Mouse (Mus musculus) hindbrain, embryonic 15.5 days (tissue): ENCODE measurements around the gene Cdk2ap2. TPM values are rescaled to one million over a fixed set of nuclear protein-coding genes. Genes with fewer than 3 reads are reported as not detected.
"Not testable (repeated sequence)": the region's sequence is repeated elsewhere in the genome, so short reads cannot be mapped to it uniquely, and the experiment has no call there.

Experiments used
- ATAC-seq: fragments of 200-750 bp; cut with Nextera tagmentation; 2 replicates; pipeline ENCODE4 v1.8.0; 2017; ENCODE audit warnings: low read depth, moderate number of reproducible peaks, moderate TSS enrichment; ENCODE audit not compliant: low FRiP score
- H3K27ac ChIP-seq: fragments of 300-500 bp; sonication (generic); replicated peaks from 2 replicates; pipeline ENCODE4 v1.5.1; 2015; ENCODE audit warnings: mild to moderate bottlenecking, inconsistent platforms
- H3K27me3 ChIP-seq: fragments of 300-500 bp; sonication (generic); 2 replicates; pipeline ENCODE4 v1.6.1; 2015; ENCODE audit warnings: control low read depth, inconsistent platforms
- H3K36me3 ChIP-seq: fragments of 300-500 bp; sonication (generic); 2 replicates; pipeline ENCODE4 v1.6.1; 2015; ENCODE audit warnings: control low read depth, inconsistent platforms
- H3K4me1 ChIP-seq: fragments of 300-500 bp; sonication (generic); replicated peaks from 2 replicates; pipeline ENCODE4 v1.6.1; 2015; ENCODE audit warnings: control low read depth, inconsistent platforms
- H3K4me2 ChIP-seq: fragments of 300-500 bp; sonication (generic); 2 replicates; pipeline ENCODE4 v1.6.1; 2015; ENCODE audit warnings: moderate library complexity, mild to moderate bottlenecking, inconsistent platforms
- H3K4me3 ChIP-seq: fragments of 300-500 bp; sonication (generic); 2 replicates; pipeline ENCODE4 v1.5.1; 2015; ENCODE audit warnings: mild to moderate bottlenecking, inconsistent platforms
- H3K9ac ChIP-seq: fragments of 300-500 bp; sonication (generic); 2 replicates; pipeline ENCODE4 v1.6.1; 2015; ENCODE audit warnings: inconsistent platforms
- H3K9me3 ChIP-seq: fragments of 300-500 bp; sonication (generic); 2 replicates; pipeline ENCODE4 v1.6.1; 2016; ENCODE audit warnings: control low read depth, inconsistent platforms
- WGBS: fragments of 180-500 bp; shearing (Covaris S2); methylation state at CpG from one replicate; pipeline ENCODE4 v1.1.7; 2015; 5-methylcytosine and 5-hydroxymethylcytosine counted together
- polyA plus RNA-seq: library from polyadenylated mRNA; unstranded; fragments of >200 nt; fragmentation: Nextera tagmentation; extraction: Ambion mirVana; gene quantifications from 2 replicates; pipeline ENCODE4 v1.2.1, GENCODE M21; 2015

The Cdk2ap2 gene
- polyA plus RNA-seq, 1 experiment from 2014 or later, result 92.5 TPM

DNA sequence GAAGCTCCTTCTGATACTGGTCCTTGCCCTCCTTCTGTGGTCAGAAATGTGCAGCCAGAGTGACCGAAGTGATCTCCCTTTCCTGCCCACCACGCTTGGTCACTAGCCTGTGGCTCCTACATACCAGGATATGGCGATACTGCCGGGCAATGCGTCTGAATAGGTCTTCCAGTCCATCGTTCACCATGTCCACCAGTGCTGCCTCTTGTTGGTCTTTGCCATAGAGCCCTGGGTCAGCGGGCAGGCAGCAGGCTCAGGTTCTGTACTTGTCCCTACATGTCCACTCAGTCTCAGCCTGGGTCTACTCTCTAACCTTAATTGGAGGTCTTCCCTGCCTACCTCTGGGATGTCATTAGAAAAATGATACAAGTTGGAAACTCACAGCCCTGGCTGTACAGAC lies 39.0 kb upstream of the Cdk2ap2 start:
- Histone ChIP-seq H3K4me3 (no peak overlapping the region), H3K9ac (no peak overlapping the region), H3K9me3 (no peaks in the 10 kb centered on the region), H3K27ac (no peak overlapping the region), H3K4me2 (no peak overlapping the region), H3K36me3 (no peaks in the 10 kb centered on the region), H3K4me1 (no peaks in the 10 kb centered on the region), H3K27me3 (no peaks in the 10 kb centered on the region)
- WGBS, result 95% methylated on average over 7 of the region's 7 CpGs
- no peak for ATAC-seq

DNA sequence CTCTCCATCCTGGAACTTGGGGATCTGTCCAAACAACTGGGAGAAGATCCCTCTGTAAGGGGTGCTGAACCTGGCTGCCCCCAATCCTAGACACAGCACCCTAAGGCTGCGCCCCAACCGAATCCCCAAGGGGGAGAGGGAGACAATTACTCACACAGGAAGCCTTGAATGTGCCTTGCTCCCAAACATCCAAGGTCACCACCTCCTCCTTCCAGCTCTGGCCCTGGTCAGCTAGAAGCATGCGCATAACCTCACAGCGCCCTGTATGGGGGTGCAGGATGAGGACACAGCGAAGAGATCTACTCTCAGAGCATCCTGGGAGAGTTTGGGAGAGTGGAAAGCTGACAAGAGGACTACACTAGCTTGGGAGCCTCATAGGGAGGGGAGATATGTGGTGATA lies 38.4 kb upstream of the Cdk2ap2 start:
- Histone ChIP-seq H3K9ac (no peak overlapping the region), H3K4me2 (no peak overlapping the region), H3K27ac (no peak overlapping the region), H3K4me1 (no peaks in the 10 kb centered on the region), H3K36me3 (no peaks in the 10 kb centered on the region), H3K27me3 (no peaks in the 10 kb centered on the region), H3K4me3 (no peak overlapping the region), H3K9me3 (no peaks in the 10 kb centered on the region)
- WGBS, result 89% methylated on average over 5 of the region's 5 CpGs
- ATAC-seq, result no peak

DNA sequence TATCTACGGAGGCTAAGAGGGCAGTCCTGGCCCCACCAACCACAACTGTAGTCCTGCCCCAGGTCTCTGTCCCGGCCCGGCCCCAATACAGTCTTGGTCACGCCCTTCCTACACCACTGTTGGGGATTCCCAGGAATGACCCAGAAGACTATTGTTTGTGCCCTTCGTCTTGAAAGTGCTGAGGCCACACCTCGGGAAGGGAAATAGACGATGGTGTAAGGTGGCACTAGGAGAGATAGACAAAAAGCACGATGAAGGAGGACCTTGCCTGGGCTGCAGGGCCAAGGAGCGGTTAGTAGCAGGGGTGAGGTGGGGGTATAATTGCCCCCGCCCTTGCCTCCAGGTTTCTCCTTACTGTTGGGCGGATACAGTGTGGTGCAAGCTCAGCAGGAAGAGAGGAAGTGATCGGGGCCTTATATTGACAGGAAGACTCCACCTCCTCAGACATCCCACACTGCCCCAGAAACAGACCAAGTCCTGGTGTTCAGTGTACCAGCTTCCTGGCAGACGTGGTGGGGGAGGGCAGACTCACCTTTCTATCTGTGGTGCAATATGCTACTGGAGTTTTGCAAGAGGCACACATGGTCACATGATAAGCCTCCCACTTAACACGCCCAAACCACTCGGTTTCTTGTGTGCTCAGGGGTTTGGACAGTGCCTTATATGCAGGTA lies 37.8 kb upstream of the Cdk2ap2 start, which contains the start of gene Gstp3:
Gstp3 (minus strand) TSS at position 501 of the 672 bp plus-strand sequence.
- no peaks in the 10 kb centered on the region for H3K4me1 ChIP-seq
- no peak within 1 kb of the TSS for H3K9ac ChIP-seq
- no peak for ATAC-seq
- H3K9me3 ChIP-seq, result no peaks in the 10 kb centered on the region
- 86% methylated on average over 15 of the region's 15 CpGs for WGBS
- H3K27ac ChIP-seq, result no peak within 1 kb of the TSS
- no peak within 1 kb of the TSS for H3K4me3 ChIP-seq
- H3K36me3 ChIP-seq, result no peaks in the 10 kb centered on the region
- no peak within 1 kb of the TSS for H3K4me2 ChIP-seq
- no peaks in the 10 kb centered on the region for H3K27me3 ChIP-seq

DNA sequence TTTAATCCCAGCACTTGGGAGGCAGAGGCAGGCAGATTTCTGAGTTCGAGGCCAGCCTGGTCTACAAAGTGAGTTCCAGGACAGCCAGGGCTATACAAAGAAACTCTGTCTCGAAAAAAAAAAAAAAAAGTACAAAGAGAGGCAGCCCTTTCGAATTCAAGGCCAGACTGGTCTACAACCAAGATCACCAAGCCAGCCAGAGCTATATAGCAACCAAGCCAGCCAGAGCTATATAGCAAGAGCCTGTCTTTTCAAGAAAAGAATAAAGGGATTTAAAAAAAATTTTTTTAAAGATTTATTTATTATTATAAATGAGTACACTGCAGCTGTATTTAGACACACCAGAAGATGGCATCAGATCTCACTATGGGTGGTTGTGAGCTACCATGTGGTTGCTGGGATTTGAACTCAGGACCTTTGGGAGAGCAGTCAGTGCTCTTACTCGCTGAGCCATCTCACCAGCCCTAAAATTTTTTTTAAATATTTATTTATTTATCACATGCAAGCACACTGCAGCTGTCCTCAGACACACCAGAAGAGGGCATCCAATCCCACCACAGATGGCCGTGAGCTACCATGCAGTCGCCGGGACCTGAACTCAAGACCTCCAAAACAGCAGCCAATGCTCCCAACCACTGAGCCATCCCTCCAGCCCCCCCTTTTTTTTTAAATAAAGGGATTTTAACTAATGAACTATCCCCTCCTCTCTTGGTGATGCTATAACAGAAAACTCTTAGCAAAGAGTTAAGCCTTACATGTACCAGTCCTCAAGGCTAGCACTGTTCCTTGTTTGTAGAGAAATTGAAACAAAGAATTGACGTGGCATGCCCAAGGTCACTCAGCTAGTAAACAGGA lies 36.7 kb upstream of the Cdk2ap2 start:
- H3K27me3 ChIP-seq, H3K9ac ChIP-seq, H3K4me1 ChIP-seq, H3K9me3 ChIP-seq, H3K27ac ChIP-seq, H3K36me3 ChIP-seq, H3K4me2 ChIP-seq, ATAC-seq, H3K4me3 ChIP-seq: not testable (repeated sequence)
- 89% methylated on average over 8 of the region's 8 CpGs for WGBS

DNA sequence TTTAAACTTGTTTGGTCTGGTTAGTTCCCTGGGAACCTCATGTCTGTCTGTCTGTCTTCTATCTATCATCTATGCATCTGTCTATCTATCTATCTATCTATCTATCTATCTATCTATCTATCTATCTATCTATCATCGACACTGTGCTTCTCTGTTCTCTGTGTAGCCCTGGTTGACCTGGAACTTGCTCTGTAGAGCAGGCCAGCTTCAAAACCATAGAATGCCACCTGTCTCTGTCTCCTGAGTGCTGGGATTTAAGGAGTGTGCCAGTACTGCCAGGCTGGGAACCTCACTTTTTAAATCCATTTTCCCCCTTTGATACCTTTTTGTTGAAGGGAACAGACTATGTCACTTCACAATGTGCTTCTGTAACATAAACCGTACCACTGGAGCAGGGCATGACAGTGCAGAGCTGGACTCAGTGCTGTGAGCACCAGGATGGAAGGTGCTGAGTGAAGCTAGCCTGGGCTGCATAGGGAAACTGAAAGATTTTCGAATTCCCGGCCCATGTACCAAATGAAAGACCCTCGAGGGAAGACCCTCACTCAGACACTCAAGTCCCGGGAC lies 36.0 kb upstream of the Cdk2ap2 start:
- Histone ChIP-seq H3K27ac (no peak overlapping the region), H3K36me3 (no peaks in the 10 kb centered on the region), H3K4me3 (no peak overlapping the region), H3K4me2 (no peak overlapping the region), H3K4me1 (no peaks in the 10 kb centered on the region), H3K9me3 (no peaks in the 10 kb centered on the region), H3K9ac (no peak overlapping the region), H3K27me3 (no peaks in the 10 kb centered on the region)
- no peak for ATAC-seq
- WGBS, result 91% methylated on average over 6 of the region's 6 CpGs

DNA sequence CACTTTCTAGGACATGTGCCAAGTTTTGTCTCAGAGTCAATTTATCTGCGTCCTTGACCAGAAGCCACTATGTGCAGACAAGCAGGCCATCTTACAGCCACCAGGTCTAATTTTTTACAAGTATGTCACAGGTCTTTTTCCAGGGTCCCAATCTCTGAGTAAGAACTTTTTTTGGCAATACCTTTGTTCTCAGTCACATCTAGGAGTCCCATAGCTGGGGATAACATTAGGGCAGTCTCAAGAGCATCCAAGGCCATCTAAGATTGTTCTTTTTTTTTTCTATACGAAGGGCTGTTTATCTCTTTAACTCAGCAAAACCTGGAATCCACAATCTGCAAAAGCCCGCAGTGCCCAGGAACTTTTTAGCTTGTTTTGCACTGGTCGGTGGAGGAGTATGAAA lies 33.6 kb upstream of the Cdk2ap2 start:
- not testable (repeated sequence) for H3K36me3 ChIP-seq, H3K27ac ChIP-seq, H3K9me3 ChIP-seq, H3K4me1 ChIP-seq, H3K4me2 ChIP-seq, ATAC-seq, H3K9ac ChIP-seq, H3K4me3 ChIP-seq, H3K27me3 ChIP-seq
- WGBS, result 83% methylated on average over 4 of the region's 4 CpGs

DNA sequence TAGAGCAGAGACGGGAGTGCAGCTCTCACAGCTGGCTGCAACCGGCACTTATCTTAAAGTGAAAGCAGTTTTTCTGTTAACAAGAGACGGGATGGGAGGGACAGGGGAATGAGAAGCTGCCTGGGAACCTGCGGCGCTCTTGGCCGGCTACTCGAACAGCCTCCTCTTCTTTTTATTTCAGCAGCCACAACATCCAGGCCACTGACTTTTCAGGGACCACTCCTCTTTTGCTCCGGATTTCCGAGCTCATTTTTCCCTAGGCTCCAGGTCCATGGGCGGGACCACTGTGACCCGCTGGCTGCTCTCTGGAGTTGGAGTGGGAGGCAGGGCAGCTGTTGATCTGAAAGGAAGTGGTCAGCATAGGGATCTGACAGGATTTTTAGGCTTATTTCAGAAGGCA lies 32.5 kb upstream of the Cdk2ap2 start:
- WGBS, result 47% methylated on average over 2 of the region's 11 CpGs

DNA sequence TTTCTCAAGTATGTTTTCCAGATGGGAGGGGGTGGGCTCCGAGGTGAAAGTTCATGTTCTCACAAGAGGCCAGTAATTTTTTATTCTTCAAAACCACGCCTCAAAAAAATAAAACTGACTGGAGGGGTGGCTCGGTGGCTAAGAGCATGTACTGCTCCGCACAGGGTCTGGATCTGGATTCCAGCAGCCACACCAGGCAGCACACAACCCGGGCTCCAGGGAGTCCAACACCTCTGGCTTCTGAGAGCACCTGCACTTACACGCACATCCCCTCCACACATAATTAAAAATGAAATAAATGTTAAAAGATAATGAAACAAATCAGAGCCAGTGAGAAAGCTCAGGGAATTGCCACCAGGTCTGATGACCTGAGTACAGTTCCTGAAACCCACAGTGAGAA lies 30.7 kb upstream of the Cdk2ap2 start:
- WGBS, result 87% methylated on average over 6 of the region's 6 CpGs
- H3K27me3 ChIP-seq, result no peaks in the 10 kb centered on the region
- no peak overlapping the region for H3K4me2 ChIP-seq

More for the DNA sequence above, 32.5 kb upstream of the Cdk2ap2 start:
- H3K4me3 ChIP-seq, H3K4me2 ChIP-seq, ATAC-seq, H3K27me3 ChIP-seq, H3K36me3 ChIP-seq, H3K9ac ChIP-seq, H3K4me1 ChIP-seq, H3K9me3 ChIP-seq, H3K27ac ChIP-seq: not testable (repeated sequence)

DNA sequence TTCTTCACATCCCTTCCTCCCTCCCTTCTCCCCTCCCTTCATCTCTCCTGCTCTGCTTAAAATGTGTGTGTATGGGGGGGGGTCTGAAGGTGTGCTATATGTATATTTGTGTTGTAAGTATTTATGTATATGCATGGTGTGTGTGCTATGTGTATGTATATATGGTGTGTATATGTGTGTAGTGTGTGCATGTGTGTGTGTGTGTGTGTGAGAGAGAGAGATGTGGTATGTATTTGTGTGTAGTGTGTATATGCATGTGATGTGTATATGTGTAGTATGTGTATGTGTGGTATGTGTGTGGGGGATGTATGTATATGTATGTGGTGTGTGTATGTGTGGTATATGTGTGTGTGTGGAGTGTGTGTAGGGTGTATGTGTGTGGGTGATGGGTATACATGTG lies 30.1 kb upstream of the Cdk2ap2 start:
- Histone ChIP-seq H3K27me3 (no peaks in the 10 kb centered on the region), H3K9ac (no peak overlapping the region), H3K36me3 (no peaks in the 10 kb centered on the region), H3K27ac (no peak overlapping the region), H3K4me3 (no peak overlapping the region), H3K9me3 (no peaks in the 10 kb centered on the region), H3K4me2 (no peak overlapping the region), H3K4me1 (no peaks in the 10 kb centered on the region)
- no peak for ATAC-seq

More for the DNA sequence above, 30.7 kb upstream of the Cdk2ap2 start:
- Histone ChIP-seq H3K9ac (no peak overlapping the region), H3K4me3 (no peak overlapping the region), H3K27ac (no peak overlapping the region), H3K36me3 (no peaks in the 10 kb centered on the region), H3K4me1 (no peaks in the 10 kb centered on the region), H3K9me3 (no peaks in the 10 kb centered on the region)
- ATAC-seq, result no peak

DNA sequence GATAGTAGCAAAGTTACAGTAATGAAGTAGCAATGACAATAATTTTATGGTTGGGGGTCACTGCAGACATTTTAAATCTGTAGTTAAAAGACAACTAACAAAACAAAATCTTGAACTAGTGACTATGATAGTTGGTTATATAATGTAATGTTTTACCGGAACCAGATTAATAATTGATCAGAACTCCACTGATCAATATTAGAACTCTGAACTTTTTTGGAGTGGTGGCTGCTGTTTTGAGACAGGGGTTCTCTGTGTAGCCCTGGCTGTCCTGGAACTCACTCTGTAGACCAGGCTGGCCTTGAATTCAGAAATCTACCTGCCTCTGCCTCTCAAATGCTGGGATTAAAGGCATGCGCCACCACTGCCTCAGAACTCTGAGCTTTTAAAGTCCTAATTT lies 28.7 kb upstream of the Cdk2ap2 start:
- not testable (repeated sequence) for H3K4me2 ChIP-seq, H3K27me3 ChIP-seq, H3K9me3 ChIP-seq, H3K27ac ChIP-seq, H3K4me3 ChIP-seq, ATAC-seq, H3K4me1 ChIP-seq, H3K9ac ChIP-seq, H3K36me3 ChIP-seq
- 97% methylated on average over 2 of the region's 2 CpGs for WGBS

DNA sequence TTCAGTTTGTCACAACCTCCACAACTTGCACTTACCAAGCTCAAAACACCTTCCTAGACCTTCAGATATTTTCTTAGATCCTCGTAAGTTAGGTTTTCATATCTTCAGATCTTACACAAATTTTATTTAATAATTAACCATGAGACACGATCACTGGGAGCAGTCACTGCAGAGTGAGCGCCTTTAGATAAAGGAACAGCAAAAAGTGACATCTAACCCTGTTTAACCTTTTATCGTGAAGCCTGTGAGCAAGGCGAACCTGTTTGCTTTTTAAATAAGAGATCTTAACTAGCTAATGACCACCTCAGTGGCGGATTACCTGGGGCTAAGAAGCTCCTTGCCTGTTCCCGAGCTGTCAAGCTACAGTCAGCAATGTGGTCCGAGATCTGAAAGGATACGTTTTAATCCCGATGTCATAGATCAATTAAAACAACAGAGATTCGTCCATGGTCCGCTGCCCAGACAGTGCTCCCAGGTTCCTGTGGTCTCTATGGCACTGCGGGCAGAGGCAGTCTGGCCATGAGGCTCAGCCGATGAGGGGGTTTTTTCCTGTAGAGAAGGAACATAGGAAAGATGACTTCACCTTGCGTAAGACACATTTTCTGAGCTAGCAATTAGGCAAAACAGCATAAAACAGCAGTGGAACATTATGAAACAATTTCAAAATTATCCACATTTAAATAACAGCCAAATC lies 28.1 kb upstream of the Cdk2ap2 start:
- H3K27me3 ChIP-seq, result no peaks in the 10 kb centered on the region
- H3K4me2 ChIP-seq, result no peak overlapping the region
- 69% methylated on average over 15 of the region's 15 CpGs for WGBS
- ATAC-seq, result no peak
- H3K36me3 ChIP-seq, result no peaks in the 10 kb centered on the region
- no peak overlapping the region for H3K27ac ChIP-seq
- no peaks in the 10 kb centered on the region for H3K9me3 ChIP-seq
- no peak overlapping the region for H3K9ac ChIP-seq
- no peak overlapping the region for H3K4me3 ChIP-seq
- no peaks in the 10 kb centered on the region for H3K4me1 ChIP-seq

DNA sequence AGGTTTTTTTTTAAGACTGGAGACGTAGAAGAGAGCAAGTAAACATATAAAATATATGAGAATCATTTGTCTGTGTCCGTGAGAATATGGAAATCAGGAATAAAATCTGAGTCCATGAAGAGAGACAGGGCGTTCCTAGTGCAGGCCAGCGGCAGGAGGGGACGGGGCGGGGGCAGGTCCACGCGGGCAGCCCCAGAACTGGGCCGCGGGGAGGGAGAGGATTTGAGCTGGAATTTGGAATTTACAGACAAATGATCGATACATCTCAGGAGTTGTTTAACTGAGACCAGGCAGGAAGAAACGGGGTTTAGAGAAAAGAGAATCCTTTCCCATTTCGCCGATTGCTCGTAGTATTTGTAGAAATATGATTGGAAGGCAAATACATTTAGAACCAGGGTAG lies 26.7 kb upstream of the Cdk2ap2 start:
- Histone ChIP-seq H3K4me2 (no peak overlapping the region), H3K36me3 (no peaks in the 10 kb centered on the region), H3K27ac (no peak overlapping the region), H3K9ac (no peak overlapping the region), H3K27me3 (no peaks in the 10 kb centered on the region), H3K4me3 (no peak overlapping the region), H3K9me3 (no peaks in the 10 kb centered on the region), H3K4me1 (no peaks in the 10 kb centered on the region)
- WGBS, result 84% methylated on average over 15 of the region's 15 CpGs
- ATAC-seq, result no peak
